Mouse (Mus musculus) kidney, adult 11 months (tissue): Measurements from ENCODE around the gene Tbc1d10b.
A peak's percentile ranks its signal among the peaks of the same experiment; 100 is the strongest.
"Not testable (repeated sequence)": the region's sequence is repeated elsewhere in the genome, so short reads cannot be mapped to it uniquely, and the experiment has no call there.

ENCODE experiments used
- DNase-seq: peaks from one replicate; pipeline ENCODE4 v3.0.0; 2022

Tbc1d10b gene

DNA sequence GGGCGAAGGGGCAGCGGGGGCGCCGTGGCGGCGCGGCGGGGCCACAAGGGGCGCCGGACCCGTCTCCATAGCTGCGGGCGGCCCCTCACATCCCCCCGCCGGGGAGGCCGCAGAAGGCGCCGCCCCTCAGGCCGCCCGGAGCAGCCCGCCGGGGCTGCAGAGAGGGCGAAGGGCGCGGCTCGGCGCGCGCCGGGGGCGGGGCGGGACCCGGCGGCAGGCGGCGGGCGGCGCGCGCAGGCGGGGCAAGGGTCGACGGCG lies at the start of gene Tbc1d10b:
TSS of gene Tbc1d10b (minus strand) at position 174 of the 258 bp plus-strand sequence.
- no peak for DNase-seq

DNA sequence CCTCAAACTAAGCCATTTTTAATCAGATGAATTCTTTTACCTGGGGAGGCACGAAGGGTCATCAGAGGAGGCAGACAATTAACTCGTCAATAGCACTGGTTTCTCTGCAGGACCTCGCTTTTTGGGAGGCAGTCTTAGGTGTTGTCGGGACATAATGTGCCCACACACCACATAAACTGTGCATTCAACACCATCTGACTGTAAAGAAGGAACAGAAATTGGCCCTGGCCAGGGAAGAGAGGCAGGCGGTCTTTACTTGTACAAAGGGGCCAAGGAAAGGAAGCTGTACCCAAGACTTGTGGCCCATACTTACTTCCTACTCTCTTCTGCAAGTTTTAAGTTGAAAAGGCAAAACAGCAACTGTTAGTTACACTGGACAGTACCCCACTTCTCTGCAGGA lies 48.2 kb upstream of the Tbc1d10b start:
- no peak for DNase-seq

DNA sequence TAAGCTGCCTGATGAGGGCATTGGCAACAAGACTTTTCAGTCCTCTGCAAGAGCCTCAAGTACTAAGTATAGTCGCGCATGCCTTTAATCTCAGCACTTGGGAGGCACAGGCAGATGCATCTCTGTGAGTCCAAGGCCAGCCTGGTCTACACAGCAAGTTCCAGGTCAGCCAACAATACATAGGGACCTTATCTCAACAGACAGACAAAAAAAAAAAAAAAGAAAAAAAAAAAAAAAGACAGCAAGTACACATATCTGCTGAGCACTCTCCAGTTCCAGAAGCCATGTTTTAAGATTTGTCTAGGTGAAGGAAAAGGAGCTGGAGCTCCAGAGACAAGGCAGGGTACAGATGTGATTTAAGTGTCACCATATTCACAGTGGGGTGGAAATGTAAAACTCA lies 47.7 kb upstream of the Tbc1d10b start:
- no peak for DNase-seq

DNA sequence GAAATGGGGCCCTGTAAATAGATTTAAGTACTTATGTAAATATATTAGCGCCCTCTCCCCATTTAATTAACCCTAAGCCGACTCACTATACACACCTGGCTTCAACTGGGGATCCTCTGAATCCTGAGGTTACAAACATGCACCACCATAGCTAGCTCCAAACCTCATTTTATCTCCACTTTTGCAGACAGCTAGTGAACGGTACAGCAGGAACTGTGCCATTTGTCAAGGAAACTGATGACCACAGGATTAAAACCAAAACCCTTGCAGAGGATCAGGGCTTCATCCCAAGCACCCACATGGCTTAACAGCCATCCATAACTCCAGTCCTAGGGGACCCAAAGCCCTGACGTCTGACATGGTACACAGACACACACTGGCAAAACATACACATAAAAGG lies 46.7 kb upstream of the Tbc1d10b start:
- no peak for DNase-seq

DNA sequence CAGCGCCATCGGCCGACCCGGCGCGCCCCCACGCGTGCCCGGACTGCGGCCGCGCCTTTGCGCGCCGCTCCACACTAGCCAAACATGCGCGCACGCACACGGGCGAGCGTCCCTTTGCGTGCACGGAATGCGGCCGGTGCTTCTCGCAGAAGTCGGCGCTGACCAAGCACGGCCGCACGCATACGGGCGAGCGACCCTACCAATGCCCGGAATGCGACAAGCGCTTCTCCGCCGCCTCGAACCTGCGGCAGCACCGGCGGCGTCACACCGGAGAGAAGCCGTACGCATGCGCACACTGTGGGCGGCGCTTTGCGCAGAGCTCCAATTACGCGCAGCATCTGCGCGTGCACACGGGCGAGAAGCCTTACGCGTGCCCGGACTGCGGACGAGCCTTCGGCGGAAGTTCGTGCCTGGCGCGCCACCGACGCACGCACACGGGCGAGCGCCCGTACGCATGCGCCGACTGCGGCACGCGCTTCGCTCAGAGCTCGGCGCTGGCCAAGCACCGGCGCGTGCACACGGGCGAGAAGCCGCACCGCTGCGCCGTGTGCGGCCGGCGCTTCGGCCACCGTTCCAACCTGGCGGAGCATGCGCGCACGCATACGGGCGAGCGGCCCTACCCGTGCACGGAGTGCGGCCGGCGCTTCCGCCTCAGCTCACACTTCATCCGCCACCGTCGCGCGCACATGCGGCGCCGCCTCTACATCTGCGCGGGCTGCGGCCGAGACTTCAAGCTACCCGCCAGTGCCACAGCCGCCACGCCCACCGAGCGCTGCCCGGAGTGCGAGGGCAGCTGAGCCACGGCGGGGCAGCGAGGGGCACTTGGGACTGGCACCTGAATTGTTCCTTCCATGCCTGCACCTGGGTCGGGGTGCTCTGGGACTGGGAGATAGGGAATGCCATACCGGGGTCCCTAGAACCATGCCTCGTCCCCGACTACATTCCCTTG lies 45.8 kb upstream of the Tbc1d10b start:
- peak; percentile 92 for DNase-seq

DNA sequence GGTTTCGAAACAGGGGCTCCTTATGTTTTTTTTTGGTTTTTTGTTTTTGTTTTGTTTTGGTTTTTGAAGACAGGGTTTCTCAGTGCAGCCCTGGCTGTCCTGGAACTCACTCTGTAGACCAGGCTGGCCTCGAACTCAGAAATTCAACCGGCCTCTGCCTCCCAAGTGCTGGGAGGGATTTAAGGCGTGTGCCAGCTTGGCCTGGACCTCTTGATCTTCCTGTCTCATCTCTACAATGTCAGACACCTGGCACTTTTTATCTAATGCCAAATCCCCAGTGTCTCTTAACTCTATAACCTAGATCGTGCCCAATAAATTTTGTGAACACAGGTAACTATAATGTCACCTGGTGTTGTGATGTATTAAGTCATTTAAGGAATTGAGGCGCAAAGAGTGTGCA lies 45.1 kb upstream of the Tbc1d10b start:
- DNase-seq: no peak

DNA sequence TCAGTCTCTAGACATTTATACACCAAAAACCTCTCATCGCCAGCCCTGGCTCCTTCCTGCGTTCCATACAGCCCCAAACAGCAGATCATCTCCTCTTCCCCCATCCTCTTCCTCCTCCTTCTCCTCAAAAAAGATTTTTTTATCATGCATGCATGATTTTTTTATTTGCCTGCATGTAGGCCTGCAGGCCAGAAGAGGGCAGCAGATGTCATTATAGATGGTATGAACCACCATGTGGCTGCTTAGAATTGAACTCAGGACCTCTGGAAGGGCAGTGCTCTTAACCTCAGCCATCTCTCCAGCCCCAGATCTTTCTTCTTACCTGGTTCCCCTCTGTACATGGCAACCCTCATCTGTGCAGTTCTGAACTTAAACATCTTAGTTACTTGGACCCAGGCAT lies 44.1 kb upstream of the Tbc1d10b start:
- DNase-seq: no peak

DNA sequence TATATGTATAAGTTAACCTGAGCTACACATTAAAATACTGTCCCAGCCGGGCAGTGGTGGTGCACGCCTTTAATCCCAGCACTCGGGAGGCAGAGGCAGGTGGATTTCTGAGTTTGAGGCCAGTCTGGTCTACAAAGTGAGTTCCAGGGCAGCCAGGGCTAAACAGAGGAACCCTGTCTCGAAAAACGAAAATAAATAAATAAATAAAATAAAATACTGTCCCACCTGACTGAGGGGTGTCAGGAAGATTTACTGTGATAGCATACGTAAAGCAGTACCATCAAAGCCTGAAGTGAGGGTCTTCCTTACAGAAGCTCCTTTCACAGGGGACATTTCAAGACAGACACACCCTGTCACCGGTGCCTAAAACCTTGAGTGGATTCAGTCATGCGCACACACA lies 42.2 kb upstream of the Tbc1d10b start:
- DNase-seq: not testable (repeated sequence)

DNA sequence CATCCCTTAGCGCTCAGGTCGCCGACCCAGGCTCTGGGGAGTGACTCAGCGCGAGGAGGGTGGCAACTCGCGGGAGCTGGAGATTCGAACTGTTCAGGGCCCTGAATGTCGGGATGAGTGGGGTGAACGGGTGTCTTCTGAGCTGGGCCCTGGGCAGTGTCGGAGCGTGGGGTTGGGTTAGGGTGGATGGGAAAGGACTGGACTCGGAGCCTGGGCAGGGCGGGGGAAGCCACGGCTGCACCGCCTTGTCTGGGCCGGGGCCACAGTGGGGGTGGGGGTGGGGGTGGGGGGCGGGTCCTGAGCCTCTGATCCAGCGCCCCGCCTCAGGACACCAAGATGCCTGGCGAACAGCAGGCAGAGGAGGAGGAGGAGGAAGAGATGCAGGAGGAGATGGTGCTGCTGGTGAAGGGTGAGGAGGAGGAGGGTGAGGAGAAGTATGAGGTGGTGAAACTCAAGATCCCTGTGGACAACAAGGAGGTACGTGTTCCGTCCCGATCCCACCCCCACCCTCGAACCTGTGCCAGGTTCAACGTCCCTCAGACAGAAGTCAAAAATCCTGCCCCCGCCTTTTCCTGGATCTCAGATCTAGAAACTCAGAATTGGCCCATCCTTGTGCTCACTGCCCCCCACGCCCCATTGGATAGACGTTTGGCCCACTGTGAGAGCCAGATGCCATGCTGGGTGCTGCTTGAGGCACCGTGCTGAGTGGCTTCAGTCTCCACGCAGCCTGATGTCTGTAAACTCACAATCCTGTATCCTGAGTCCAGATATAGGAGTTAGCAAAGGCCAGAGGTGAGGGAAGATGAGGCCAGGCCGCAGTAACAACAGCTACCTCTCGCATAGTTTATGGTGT lies 36.6 kb upstream of the Tbc1d10b start:
- DNase-seq: no peak

DNA sequence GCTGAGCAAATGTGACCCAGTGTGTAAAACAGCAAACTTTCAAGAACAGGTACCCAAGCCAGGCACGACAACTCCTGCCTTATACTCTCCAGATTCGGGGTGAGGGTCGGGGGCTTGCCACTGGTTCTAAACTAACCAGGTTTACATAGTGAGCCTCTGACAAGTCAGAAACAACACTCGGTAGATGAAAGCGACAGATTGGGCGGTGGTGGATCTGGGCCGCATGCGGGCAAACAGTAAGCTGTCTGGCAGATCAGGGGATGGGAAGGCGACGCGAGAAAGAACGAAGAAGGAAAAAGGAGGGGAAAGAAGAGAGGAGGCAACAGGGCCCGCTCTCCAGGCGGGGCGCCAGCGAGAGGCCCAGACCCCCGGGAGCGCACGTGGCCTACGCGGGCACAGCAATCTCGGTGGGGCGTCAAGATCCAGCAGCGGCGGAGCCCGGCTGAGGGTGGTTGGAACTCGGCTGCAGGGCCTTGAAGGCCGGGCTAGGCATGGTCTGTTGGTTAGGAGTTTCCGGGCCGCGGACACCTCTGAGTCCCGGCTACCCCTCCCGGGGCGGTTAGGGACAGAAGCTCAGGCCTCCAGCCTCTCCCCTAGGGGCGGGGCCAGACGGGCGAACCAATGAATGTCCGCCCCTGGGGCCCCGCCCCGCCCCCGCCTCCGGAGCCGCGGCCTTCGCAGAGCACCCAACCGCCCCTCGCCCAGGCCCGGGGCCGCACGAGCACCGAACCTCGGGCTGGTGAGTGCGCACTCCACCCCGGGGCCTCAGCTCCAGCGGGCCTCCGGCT lies 35.8 kb upstream of the Tbc1d10b start, which contains the start of gene Zfp771:
TSS of gene Zfp771 (plus strand) at position 405 of the 788 bp plus-strand sequence.
- DNase-seq: peak; percentile 97

DNA sequence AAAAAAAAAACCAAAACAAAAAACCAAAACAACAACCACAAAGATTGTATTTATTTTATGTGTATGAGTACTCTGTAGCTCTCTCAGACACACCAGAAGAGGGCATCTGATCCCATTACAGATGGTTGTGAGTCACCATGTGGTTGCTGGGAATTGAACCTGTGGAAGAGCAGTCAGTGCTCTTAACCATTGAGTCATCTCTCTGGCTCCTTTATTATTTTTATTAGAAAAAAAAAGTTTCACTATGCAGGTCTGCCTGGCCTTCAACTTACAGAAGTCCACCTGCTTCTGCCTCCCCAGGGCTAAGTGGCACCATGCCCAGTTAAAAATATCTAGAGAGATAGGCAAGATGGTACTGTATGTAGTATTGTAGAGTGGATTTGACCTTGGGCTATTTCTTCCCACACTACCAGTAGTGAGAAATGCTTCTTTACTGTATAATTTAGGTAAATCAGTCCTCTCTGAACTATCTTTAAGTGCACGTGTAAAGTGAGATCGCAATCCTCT lies 35.1 kb upstream of the Tbc1d10b start:
- no peak for DNase-seq

DNA sequence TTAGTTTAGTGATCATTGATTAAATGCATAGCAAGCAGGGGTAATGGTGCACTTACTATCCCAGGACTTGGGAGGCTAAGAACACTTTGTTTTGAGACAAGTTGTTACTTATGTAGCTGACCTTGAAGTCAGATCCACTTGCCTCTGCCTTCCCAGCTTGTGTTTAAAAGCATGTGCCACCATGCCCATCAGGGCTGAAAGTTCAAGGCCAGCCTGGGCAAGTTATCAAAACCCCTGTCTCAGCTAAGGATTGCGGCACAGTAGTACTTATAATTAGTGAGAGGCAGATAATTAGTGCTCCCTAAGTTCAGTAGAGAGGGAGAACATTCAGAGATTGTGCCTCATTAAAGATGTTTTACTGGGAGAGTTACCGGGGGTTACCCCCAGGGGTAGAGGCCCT lies 26.5 kb upstream of the Tbc1d10b start:
- no peak for DNase-seq

DNA sequence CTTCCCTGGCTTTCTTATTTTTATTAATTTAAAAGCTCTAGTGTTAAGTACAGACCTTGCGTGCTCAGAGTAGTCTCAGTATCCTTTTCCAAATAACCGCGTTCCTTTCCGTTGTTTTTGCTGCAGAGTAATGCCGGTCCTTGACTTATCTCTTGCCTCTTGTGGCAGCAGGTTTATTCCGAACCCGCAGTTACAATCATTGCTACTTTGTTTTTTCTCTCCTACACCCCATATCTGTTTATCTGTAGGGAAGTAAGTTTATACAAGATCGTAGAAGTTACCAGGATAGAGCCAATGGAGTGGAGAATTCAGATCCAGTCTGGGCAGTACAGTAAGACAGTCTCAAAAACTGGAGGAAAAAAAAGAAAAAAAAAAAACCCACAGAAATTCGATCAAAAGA lies 25.5 kb upstream of the Tbc1d10b start:
- DNase-seq: no peak

DNA sequence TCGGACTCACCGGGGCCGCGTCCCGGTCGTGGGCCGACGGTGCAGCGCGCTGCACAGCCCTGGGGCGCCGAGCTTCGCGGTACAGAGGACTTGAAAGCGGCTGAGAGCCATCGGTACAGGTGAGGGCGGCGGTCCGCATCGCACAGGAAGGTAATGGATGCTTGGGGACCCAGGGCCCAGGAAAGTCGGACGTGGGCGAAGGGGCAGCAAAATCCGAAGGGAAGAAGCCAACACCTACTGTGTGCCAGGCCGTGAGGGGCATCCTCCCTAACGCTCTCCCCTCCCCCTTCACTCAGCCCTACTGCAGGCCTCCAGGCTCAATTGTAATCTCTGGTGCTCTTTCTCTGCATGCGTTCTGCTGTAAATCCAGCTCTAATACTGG lies 25.1 kb upstream of the Tbc1d10b start:
- no peak for DNase-seq

DNA sequence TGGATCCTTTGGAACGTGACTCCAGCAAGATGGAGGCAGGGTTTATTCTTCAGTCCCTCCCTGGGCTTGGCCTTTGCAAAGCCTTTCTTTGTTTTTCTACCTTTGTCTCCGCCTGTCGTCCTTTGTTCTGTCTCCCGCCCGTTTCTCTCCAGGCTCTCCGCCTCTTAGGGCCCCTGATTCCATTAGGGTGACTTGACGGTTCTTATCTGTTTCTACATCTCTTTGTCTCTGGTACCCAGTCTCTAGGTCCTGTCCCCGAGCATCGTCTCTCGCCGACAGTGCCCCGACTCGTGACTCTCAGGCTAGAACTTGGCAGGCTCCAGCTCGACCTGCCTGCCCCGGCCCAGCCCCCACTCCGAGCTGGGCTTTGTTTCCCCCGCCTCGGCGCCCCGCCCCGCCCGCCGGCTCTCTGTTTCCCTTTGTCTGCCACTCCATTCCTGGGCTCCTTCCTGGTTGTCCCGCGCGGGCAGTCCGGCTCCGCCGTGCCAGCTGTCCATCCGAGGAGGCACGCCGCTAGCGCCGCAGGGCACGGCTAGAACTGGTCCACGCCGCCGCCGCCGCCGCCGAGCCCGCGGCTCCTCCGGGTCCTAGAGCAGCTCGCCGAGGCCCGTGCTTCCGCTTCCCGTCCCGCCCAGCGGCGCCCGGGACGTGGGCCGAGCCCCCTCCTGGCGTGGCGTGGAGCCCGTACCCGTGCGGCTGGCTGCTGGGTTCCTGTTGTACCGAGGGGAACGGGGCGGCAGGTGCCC lies 24.5 kb upstream of the Tbc1d10b start, which contains the start of the genes Zfp553 and Sept1:
TSS of gene Zfp553 (plus strand) at position 440 of the 746 bp plus-strand sequence.
TSS of gene Sept1 (minus strand) at position 509 of the 746 bp plus-strand sequence.
- peak; percentile 88 for DNase-seq

DNA sequence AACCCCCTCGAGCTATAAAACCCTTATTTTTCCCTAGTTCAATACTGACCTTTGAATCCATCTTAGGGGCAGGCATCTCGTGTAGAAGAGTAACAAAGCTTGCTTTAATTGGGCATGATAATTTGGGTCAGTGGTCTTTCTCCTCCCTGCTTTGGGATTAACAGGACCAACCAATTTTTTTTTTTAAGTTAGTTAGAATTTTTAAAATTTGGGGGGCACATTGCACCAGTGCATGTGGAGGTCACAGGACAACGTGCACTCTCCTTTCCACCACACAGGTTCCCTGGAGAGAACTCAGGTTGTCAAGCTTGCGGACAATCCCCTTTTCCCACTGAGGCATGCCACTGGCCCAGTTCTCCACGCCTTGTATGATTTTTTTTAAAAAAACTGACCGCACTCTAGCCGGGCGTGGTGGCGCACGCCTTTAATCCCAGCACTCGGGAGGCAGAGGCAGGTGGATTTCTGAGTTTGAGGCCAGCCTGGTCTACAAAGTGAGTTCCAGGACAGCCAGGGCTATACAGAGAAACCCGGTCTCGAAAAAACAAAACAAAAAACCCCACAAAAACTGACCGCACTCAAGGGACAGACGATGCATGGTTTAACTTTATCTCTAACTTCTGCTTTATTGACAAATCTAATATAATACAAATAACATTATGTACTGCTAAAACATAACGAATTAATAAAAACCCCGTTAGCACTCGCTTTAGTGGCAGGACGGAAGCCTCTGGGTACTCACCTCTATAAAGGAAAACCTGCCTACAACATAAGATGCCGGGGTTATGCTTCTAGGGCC lies 23.8 kb upstream of the Tbc1d10b start:
- no peak for DNase-seq

DNA sequence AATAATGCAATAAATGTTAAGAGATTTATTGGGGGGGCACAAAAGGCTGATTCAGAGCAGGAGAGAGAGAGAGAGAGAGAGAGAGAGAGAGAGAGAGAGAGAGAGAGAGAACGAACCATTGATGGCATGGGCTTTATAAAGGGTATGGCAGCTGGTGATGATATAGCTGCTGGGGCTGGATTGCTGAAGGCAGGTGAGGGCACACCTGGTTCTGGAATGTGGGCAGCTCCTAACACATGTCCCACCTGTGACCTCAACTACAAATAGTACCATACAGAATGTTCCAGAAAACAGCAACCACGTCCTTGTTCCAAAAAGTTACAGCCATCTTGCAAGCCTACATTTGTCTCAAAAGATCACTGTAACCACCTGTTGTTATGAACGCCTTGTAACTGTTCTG lies 23.1 kb upstream of the Tbc1d10b start:
- DNase-seq: no peak

DNA sequence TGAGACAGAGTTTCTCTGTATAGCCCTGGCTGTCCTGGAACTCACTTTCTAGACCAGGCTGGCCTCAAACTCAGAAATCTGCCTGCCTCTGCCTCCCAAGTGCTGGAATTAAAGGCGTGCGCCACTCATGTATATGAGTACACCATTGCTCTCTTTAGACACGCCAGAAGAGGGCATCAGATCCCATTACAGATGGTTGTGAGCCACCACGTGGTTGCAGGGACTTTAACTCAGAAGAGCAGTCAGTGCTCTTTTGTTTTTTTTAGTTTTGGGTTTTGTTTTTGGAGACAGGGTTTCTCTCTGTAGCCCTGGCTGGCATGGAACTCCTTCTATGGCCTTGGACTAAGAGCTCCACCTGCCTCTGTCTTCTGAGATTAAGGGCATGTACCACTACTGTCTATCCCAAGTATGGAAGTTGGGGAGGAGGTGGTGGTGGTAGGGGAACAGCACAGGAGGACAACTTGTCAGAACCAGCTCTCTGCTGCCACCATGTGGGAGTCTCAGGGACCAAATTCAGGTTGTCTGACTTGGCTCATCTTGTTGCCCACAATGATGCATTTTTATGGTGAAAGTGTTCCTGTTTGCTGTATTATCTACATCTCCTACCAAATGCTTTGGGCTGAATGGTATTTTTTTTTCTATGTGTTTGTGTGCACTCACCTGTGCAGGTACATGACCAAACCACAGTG lies 20.5 kb upstream of the Tbc1d10b start:
- peak; percentile 66 for DNase-seq

DNA sequence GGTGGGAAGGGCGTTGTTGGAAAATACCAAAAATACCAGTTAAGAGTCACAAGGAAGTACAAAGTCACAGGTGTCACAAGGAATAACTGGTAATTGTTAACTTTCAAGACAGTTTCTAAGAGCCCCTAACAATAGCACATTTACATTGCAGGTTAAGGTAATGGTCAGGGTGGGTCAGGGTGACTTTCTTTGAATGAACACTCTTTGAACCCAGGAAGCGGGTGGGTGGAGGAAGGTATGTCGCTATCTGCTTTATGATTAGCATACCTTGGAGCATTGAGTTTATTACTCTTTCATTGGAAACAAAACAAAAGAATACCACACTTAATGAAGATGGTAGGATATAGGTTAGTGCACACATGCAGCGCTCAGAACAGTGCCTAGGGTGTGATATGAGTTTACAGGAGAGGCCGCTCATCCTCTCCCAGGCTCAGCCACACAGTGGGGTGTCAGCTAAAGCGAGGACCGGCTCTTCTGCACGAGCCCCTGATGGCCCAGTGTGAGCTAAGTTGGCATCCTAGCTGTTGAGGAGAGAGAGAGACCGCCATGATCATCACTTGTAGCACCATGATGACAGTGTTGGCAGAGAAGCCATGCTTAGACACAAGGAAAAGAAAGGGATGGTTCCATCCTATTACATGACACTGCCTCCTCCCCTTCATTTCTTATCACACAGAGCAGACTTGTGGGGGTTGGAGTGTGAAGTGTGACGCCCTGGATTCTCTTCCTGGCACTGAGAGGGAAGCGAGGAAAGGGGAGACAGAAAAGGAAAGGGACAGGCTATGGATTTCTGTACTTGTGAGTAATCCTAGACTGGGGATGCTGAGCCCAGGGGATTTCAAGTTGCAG lies 17.1 kb upstream of the Tbc1d10b start:
- DNase-seq: no peak

DNA sequence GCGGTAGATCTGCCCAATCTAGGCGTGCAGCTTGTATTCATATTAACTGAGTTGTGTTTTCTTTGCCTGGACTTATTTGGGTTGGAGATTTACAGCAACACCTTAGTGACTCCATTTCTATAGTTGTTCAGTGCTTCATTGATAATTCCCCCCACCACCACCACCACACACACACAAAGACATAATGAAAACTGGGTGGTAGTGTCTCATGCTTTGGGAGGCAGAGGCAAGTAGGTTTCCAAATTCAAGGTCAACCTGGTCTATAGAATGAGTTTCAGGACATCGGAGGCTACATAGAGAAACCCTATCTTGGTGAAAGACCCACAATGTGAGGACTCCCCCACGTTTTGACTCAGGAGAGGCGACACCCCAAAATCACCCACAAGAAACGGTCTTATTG lies 16.3 kb upstream of the Tbc1d10b start:
- no peak for DNase-seq
